Mouse (Mus musculus): ENCODE measurements at regions not wholly inside any gene's neighbourhood (a gene's known extent, or its start where the extent isn't known, plus 50 kb on each side); places are given as distances from the start of the nearest gene placed in this dataset.
"Not testable (repeated sequence)": the region's sequence is repeated elsewhere in the genome, so short reads cannot be mapped to it uniquely, and the experiment has no call there.

- Histone ChIP-seq H3K4me3 (no peak overlapping the region), H3K9me3 (no peaks in the 10 kb centered on the region), H3K4me1 (no peaks in the 10 kb centered on the region), H3K27me3 (ENCODE audit: insufficient read depth, poor library complexity, severe bottlenecking) (no peaks in the 10 kb centered on the region), H3K27ac (no peak overlapping the region), H3K36me3 (no peaks in the 10 kb centered on the region)
- WGBS = 79% methylated on average over 3 of the region's 3 CpGs
- DNase-seq (ENCODE audit: low spot score) = no peak
Observed at GRCm38 (mm10) chr2:100918122-100918521, 706.4 kb upstream of the Rag2 start.

- no peak for DNase-seq (ENCODE audit: low spot score)
- Histone ChIP-seq H3K4me1 (no peaks in the 10 kb centered on the region), H3K27me3 (ENCODE audit: insufficient read depth, poor library complexity, severe bottlenecking) (no peaks in the 10 kb centered on the region), H3K4me3 (no peak overlapping the region), H3K9me3 (no peaks in the 10 kb centered on the region), H3K27ac (no peak overlapping the region), H3K36me3 (no peaks in the 10 kb centered on the region)
- 72% methylated on average over 1 of the region's 1 CpGs for WGBS
Observed at GRCm38 (mm10) chr2:100919537-100920212, 704.8 kb upstream of the Rag2 start.

GRCm38 (mm10) chr2:100948632-100949031 is 675.9 kb upstream of the Rag2 start:
- 43% methylated on average over 3 of the region's 3 CpGs for WGBS

GRCm38 (mm10) chr2:100959412-100959811 is 665.1 kb upstream of the Rag2 start:
- Histone ChIP-seq H3K27me3 (ENCODE audit: insufficient read depth, poor library complexity, severe bottlenecking) (no peaks in the 10 kb centered on the region), H3K4me1 (no peaks in the 10 kb centered on the region), H3K4me3 (no peak overlapping the region), H3K9me3 (no peaks in the 10 kb centered on the region), H3K27ac (no peak overlapping the region), H3K36me3 (no peaks in the 10 kb centered on the region)
- WGBS = 63% methylated on average over 1 of the region's 1 CpGs
- DNase-seq (ENCODE audit: low spot score) = no peak

More at GRCm38 (mm10) chr2:100948632-100949031, 675.9 kb upstream of the Rag2 start:
- H3K9me3 ChIP-seq; H3K4me3 ChIP-seq; DNase-seq (ENCODE audit: low spot score); H3K36me3 ChIP-seq; H3K27me3 ChIP-seq (ENCODE audit: insufficient read depth, poor library complexity, severe bottlenecking); H3K4me1 ChIP-seq; H3K27ac ChIP-seq: not testable (repeated sequence)

- Histone ChIP-seq H3K9me3 (no peaks in the 10 kb centered on the region), H3K27ac (no peak overlapping the region)
Observed at GRCm38 (mm10) chr2:100964584-100964983, 659.9 kb upstream of the Rag2 start.

GRCm38 (mm10) chr2:100977202-100977601 is 647.3 kb upstream of the Rag2 start:
- no peaks in the 10 kb centered on the region for H3K9me3 ChIP-seq
- H3K27me3 ChIP-seq (ENCODE audit: insufficient read depth, poor library complexity, severe bottlenecking) = no peaks in the 10 kb centered on the region
- DNase-seq (ENCODE audit: low spot score) = no peak
- H3K4me3 ChIP-seq = no peak overlapping the region
- H3K36me3 ChIP-seq = no peaks in the 10 kb centered on the region
- no peaks in the 10 kb centered on the region for H3K4me1 ChIP-seq
- H3K27ac ChIP-seq = no peak overlapping the region

More at GRCm38 (mm10) chr2:100964584-100964983, 659.9 kb upstream of the Rag2 start:
- no peak overlapping the region for H3K4me3 ChIP-seq
- DNase-seq (ENCODE audit: low spot score) = no peak
- WGBS = 82% methylated on average over 2 of the region's 2 CpGs
- H3K36me3 ChIP-seq = no peaks in the 10 kb centered on the region
- H3K27me3 ChIP-seq (ENCODE audit: insufficient read depth, poor library complexity, severe bottlenecking) = no peaks in the 10 kb centered on the region
- no peaks in the 10 kb centered on the region for H3K4me1 ChIP-seq

GRCm38 (mm10) chr2:100982362-100982761 is 642.2 kb upstream of the Rag2 start:
- Histone ChIP-seq H3K27me3 (ENCODE audit: insufficient read depth, poor library complexity, severe bottlenecking) (no peaks in the 10 kb centered on the region), H3K27ac (no peak overlapping the region), H3K4me3 (no peak overlapping the region), H3K4me1 (no peaks in the 10 kb centered on the region), H3K9me3 (no peaks in the 10 kb centered on the region), H3K36me3 (no peaks in the 10 kb centered on the region)
- DNase-seq (ENCODE audit: low spot score) = no peak
- WGBS = 52% methylated on average over 1 of the region's 1 CpGs

GRCm38 (mm10) chr2:101015353-101015752 is 609.2 kb upstream of the Rag2 start:
- Histone ChIP-seq H3K27me3 (ENCODE audit: insufficient read depth, poor library complexity, severe bottlenecking) (no peaks in the 10 kb centered on the region), H3K27ac (no peak overlapping the region), H3K36me3 (no peaks in the 10 kb centered on the region), H3K4me3 (no peak overlapping the region), H3K4me1 (no peaks in the 10 kb centered on the region), H3K9me3 (no peaks in the 10 kb centered on the region)
- 88% methylated on average over 3 of the region's 3 CpGs for WGBS
- no peak for DNase-seq (ENCODE audit: low spot score)

GRCm38 (mm10) chr2:101019384-101019783 is 605.1 kb upstream of the Rag2 start:
- no peaks in the 10 kb centered on the region for H3K9me3 ChIP-seq
- H3K4me3 ChIP-seq = no peak overlapping the region
- no peaks in the 10 kb centered on the region for H3K36me3 ChIP-seq
- no peaks in the 10 kb centered on the region for H3K27me3 ChIP-seq (ENCODE audit: insufficient read depth, poor library complexity, severe bottlenecking)
- H3K27ac ChIP-seq = no peak overlapping the region
- WGBS = 86% methylated on average over 2 of the region's 2 CpGs
- DNase-seq (ENCODE audit: low spot score) = no peak
- H3K4me1 ChIP-seq = no peaks in the 10 kb centered on the region

GRCm38 (mm10) chr2:101021515-101021914 is 603.0 kb upstream of the Rag2 start:
- WGBS = 79% methylated on average over 2 of the region's 2 CpGs

GRCm38 (mm10) chr2:101043050-101043449 is 581.5 kb upstream of the Rag2 start:
- Histone ChIP-seq H3K27me3 (ENCODE audit: insufficient read depth, poor library complexity, severe bottlenecking) (no peaks in the 10 kb centered on the region), H3K36me3 (no peaks in the 10 kb centered on the region), H3K4me3 (no peak overlapping the region), H3K27ac (no peak overlapping the region), H3K9me3 (no peaks in the 10 kb centered on the region), H3K4me1 (no peaks in the 10 kb centered on the region)
- DNase-seq (ENCODE audit: low spot score) = no peak
- 88% methylated on average over 3 of the region's 3 CpGs for WGBS

More at GRCm38 (mm10) chr2:101021515-101021914, 603.0 kb upstream of the Rag2 start:
- Histone ChIP-seq H3K27me3 (ENCODE audit: insufficient read depth, poor library complexity, severe bottlenecking) (no peaks in the 10 kb centered on the region), H3K4me3 (no peak overlapping the region), H3K9me3 (no peaks in the 10 kb centered on the region), H3K36me3 (no peaks in the 10 kb centered on the region), H3K4me1 (no peaks in the 10 kb centered on the region), H3K27ac (no peak overlapping the region)
- DNase-seq (ENCODE audit: low spot score) = no peak

GRCm38 (mm10) chr2:101062939-101063338 is 561.6 kb upstream of the Rag2 start:
- no peak overlapping the region for H3K27ac ChIP-seq
- 70% methylated on average over 4 of the region's 4 CpGs for WGBS
- no peak for DNase-seq (ENCODE audit: low spot score)
- no peaks in the 10 kb centered on the region for H3K4me1 ChIP-seq
- no peaks in the 10 kb centered on the region for H3K27me3 ChIP-seq (ENCODE audit: insufficient read depth, poor library complexity, severe bottlenecking)
- H3K36me3 ChIP-seq = no peaks in the 10 kb centered on the region
- no peak overlapping the region for H3K4me3 ChIP-seq
- H3K9me3 ChIP-seq = no peaks in the 10 kb centered on the region

- no peak for DNase-seq (ENCODE audit: low spot score)
- Histone ChIP-seq H3K27me3 (ENCODE audit: insufficient read depth, poor library complexity, severe bottlenecking) (no peaks in the 10 kb centered on the region), H3K9me3 (no peaks in the 10 kb centered on the region), H3K36me3 (no peaks in the 10 kb centered on the region), H3K4me3 (no peak overlapping the region), H3K4me1 (no peaks in the 10 kb centered on the region), H3K27ac (no peak overlapping the region)
Observed at GRCm38 (mm10) chr2:101074990-101075389, 549.5 kb upstream of the Rag2 start.

- Histone ChIP-seq H3K36me3 (no peaks in the 10 kb centered on the region), H3K4me3 (no peak overlapping the region), H3K4me1 (no peaks in the 10 kb centered on the region), H3K27ac (no peak overlapping the region), H3K9me3 (no peaks in the 10 kb centered on the region), H3K27me3 (ENCODE audit: insufficient read depth, poor library complexity, severe bottlenecking) (no peaks in the 10 kb centered on the region)
- no peak for DNase-seq (ENCODE audit: low spot score)
- WGBS = 72% methylated on average over 1 of the region's 1 CpGs
Observed at GRCm38 (mm10) chr2:101080231-101080630, 544.3 kb upstream of the Rag2 start.

Data from heart, embryonic 10.5 days (tissue).